Mouse (Mus musculus) cerebellum, adult 8-10 months (tissue): Measurements from ENCODE around the gene Gatc.
"Not testable (repeated sequence)": the region's sequence is repeated elsewhere in the genome, so short reads cannot be mapped to it uniquely, and the experiment has no call there.

Source experiments
- DNase-seq: peaks from one replicate; pipeline ENCODE4 v3.0.0; 2022

Gatc gene

DNA sequence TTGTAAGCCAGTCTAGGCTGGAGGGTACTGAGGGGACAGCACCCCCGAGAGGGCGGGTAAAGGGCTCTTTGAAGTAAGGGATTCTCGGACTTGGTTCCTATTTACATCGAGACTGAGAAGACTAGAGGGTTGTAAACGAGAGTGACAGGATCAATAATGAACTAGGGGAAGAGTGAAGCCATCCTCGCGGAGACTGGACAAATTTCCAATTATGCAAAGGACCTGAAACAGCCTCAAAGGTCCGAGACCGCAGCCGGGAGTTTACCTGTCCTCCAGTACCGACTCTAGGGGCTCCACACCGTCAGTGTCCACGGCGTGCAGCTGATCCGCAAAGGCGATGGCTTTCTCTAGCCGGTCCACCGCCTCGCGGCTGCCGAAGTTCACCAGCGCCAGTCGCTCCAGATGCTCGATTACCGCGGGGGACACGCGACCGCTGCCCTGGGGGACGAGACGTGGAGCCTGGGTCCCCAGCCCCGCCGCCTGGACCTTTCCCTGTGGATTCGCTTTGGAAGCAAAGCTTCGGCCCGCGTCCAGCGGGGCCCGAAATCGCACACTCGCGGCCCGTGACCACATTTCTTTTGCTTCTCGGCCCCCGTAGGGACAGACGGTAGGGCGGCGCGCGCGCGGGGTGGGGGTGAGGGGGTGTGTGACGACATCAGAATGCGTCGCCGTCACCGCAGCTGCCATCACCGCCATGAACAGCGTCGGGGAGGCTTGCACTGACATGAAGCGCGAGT lies at the start of gene Gatc, which contains the start of gene Triap1:
Gatc (minus strand) TSS at position 602 of the 737 bp plus-strand sequence.
Triap1 (plus strand) TSS at position 649 of the 737 bp plus-strand sequence.
- peak; percentile 91 for DNase-seq

DNA sequence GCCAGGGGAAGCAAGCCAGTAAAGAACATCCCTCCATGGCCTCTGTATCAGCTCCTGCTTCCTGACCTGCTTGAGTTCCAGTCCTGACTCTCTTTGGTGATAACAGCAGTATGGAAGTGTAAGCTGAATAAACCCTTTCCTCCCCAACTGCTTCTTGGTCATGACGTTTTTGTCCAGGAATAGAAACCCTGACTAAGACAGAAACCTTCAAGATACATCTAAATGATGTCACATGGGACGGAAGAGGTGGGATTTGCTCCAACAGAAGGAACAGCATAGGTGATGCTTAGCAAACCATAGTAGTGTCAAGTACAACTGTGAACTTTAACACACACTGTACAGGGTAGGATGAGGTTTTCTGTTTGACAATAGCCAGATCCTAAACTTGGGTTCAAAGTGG lies 37.9 kb upstream of the Gatc start:
- DNase-seq = not testable (repeated sequence)

DNA sequence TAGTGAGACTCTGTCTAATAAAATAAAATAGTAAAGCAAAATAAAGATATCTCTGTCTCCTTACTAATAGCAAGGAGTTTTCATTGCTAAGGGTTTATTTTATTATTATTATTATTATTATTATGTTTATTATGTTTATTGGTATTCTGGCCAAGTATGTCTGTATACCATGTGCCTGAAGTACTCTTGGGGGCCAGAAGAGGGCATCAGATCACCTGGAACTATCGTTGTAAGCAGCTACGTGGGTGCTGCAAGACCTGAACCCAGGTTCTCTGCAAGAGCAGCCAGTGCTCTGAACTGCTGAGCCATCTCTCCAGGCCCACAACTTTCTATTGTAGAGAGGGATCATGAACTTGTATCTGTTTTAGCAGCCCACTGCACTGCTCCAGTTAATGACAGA lies 34.5 kb upstream of the Gatc start:
- no peak for DNase-seq

DNA sequence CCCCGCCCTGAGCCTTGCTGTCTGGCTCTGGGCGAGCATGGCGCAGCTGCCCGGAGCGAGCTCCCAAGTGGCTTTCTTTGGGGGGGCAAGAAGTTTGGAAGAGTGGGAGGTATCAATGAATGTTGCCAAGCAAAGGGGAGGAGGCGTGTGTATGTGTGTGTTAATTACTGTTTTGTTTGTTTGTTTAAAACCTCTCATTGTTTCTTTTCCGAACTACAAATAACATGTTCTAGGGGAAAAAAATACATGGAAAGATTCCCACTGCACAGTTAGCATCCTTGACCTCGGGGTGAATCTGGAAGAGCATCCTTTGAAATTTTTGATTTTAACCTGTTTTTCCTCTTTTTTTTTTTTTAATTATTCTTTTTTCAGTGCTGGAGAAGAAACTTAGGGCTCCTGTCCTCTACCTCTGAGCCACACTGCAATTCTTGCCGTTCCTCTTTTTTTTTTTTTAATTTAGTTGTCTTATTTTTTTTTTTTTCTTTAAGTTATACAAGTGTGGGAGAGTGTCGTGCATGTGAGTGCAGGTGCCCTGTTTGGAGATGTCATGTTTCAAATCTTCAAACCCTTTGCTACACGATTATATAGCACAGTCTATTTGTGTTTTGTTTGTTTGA lies 33.3 kb upstream of the Gatc start:
- no peak for DNase-seq

DNA sequence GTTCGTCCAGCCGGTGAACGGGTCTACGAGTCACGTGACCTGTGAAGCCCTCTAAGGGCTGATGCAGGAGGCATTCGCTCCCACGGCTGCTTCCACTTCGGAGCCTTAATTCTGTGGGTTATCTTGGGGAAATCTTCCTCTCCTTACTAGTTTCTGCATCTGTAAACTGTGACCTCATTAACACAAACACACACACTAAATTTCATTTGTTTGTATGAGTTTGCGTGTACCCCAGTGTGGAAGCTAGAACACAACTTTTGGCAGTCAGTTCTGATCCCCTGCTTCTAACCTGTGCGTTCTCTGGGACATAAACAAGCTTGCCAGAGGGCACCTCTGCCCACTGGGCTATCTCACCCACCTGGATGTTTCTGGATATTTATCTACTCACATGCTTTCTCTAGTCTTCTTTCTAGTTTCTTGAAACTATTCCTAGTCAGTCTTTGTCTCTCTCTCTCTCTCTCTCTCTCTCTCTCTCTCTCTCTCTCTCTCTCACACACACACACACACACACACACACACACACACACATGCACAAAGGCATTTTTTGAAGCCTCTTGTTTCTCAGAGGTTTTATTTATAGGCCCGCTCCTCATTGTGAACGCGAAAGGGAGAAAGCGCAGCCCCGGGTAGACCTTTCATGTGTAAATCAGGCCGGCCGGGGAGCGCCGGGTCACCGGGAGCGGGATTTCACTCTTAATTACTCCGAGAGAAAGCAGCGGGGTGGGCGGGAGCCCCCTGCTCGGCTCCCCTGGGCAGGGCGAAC lies 32.6 kb upstream of the Gatc start:
- no peak for DNase-seq

DNA sequence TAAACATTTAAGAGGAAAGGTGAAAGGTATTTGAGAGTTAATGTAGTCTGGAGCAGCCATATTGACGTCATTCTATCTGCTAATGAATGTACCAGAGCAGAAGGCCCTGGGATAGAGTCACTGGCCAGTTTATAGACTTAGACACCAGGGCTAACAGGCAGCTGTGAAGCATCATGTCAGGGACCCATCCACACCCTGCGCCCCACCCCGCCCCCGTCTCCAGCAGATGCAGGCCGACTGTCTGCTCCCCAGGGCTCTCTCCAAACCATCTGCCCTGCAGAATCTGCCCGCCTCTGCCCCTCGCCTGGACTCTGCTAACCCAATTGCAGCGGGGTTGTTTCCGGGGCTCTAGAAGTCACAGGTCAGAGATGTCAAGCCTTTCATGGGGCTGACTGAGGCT lies 30.8 kb upstream of the Gatc start:
- no peak for DNase-seq

DNA sequence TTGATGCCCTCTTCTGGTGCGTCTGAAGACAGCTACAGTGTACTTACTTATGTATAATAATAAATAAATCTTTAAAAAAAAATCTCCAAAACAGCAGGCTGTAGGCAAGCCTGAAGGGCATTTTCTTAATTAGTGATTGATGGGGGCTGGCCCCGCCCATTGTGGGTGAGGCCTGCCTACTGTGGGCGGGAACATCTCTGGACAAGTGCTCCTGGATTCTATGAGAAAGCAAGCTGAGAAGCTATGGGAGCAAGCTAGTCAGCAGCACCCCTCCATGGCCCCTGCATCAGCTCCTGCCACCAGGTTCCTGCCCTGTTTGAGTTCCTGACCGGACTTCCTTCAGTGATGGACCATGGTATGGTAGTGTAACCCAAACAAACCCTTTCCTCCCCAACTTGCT lies 23.8 kb upstream of the Gatc start:
- no peak for DNase-seq

DNA sequence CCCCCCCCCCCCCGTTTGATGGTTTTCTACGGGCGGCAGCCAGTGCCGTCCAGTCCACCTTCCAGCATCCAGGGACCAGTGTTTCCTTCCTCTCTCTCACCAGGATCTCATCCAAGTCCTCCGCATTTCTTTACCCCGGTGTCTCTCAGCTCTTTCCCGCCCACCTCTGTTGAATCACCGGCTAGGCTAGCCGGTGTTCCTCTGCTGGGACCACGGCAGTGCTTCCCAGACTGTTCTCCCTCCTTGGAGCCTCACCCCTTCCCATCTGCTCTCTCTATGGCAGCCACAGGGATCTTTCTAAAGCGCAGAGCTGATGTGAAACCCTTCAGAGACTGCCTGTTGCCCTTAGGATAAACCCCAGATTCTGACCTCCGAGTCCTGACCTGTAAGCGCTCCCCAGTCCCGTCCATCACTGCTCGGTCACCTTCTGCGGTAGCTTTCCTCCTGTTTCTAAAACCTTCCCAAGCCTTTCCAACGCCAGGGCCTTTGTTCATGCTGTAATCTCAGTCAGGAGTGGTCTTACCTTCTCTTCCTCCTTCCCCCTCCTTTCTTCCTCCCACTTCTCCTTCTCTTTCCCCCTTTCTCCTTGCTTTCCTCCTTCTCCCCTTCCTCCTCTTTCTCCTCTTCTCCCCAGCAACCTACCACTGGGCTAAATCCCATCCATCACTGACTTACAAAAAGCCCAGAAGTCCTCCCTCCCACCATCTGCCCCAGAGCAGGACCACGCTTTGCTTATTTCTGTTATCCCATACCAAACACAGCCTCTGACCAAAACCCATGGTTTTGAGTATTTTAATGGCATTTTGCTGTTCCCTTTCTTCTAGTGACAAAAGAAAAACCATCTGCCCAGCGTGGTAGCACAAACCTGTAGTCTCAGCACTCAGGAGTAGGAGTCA lies 22.1 kb upstream of the Gatc start:
- no peak for DNase-seq

DNA sequence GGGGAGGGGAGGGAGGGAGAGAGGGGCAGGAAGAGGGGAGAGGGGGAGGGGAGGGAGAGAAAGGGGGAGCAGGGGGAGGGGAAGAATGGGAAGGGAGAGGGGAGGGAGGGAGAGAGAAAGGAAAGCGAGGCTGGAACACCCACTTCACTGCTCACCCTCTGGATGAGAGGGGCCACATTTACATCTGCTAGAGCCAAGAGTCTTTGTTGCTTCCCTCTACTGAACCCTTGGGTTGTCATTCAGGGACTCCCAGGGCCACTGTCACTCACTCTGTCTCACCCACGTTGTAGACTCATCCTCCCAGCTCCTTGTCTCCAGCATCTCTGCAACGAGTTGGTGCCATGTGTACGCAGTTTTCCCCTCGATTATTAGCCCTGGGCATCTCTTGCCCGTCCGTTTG lies 21.2 kb upstream of the Gatc start:
- no peak for DNase-seq

DNA sequence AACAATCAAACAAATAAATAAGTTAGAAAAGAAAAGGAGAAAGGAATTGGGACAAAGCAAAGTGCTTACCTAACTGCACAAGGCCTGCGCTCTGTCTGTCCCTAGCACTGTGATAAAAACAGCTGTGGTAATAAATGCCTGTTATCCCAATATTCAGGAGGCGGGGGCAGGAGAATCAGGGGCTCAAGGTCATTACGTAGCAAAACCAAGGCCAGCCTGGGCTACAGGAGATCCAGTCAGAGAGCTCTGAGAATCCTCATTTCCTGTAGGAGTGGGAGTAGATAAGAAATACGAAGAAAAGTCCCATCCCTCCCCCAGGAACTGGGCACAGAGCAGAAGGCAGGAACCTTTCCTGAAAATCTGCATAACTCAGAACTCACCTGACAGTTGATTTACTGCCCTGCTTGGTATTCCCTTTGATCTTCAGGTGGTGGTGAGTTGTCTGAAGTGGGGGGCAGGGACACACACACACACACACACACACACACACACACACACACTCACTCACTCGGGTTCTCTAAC lies 18.9 kb upstream of the Gatc start:
- DNase-seq = no peak

DNA sequence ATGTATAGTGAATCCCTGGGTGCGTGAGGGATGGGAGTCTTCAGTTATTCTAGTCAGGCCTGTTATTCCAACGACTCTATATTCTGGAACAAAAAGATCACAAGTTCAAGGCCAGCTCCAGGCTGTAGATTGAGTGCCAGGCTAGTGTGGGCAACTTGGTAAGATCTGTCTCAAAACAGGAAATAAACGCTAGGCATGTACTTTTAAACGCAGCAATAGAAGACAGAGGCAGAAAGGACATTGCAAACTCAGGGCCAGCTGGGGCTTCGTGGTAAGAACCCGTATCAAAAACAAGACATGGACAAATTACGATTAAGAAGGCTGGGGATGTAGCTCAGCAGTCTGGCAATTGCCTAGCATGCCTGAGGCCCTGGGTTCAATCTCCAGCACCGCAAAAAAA lies 18.5 kb upstream of the Gatc start:
- no peak for DNase-seq

DNA sequence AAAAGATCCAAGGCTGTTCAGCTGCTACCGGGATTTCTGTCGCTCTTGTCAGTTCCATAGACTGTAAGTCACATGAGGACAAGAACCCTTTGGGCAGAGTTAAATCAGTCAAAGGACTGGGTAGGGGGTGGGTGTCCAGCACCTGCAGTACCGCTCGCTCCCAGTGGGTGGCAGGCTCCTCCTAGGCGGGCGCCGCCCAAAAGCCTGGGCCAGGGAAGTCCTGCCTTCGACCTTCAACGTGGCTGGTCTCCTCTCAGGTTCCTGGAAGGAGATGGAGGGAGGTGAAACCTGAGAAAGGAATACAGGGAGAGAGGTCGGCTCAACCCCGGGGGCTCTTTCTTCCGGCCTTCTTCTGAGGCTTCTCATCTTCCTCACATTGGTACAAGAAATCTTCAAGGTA lies 17.9 kb upstream of the Gatc start:
- DNase-seq = peak; percentile 83

DNA sequence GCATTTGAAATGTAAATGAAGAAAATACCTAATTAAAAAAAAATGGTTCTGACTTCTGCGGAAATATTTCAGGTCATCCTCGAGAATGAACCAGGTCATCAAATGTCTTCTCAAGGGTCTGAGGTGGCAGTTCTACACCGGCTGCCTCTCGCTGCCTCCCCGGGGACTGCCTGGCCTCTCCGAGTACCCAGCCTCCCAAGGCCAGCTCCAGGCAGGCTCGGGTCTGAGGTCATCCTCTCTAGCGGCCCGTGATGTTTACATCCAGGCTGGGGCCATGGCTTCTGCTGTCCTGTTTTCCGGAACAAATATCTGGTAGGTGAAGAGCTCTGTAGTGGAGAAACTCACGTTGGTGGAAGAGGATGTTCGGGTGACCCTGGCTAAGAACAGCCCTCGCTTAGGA lies 14.1 kb upstream of the Gatc start:
- DNase-seq = no peak

DNA sequence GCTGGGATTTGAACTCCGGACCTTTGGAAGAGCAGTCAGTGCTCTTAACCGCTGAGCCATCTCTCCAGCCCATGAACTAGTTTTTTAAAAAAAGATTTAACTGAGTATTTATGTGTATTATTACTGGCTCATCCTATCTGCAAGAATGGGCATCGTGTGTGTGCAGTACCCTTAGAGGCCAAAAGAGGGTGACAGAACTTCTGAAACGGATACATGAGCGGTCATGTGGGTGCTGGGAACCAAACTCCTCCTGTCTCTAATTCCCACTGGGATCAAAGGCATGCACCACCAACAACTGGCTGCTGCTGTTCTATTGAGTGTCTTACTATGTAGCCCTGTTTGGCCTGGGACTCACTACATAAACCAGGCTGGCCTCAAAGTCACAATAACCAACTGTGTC lies 10.4 kb upstream of the Gatc start:
- no peak for DNase-seq

DNA sequence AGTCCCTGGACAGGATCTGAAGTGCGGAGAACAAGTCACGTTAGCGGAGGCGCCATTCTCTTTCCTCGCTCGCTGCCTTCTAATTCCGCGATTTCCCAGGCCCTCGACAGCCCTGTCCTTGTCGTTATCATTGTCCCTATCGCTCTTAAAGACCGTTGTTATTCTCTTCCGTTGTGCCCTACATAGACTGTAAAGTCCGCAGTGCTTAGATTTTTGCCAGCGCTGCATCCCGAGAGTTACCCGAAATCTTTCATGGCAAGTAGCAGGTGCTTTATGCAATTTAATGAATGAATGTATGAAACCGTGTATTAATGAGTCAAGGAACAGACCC lies 8.2 kb upstream of the Gatc start:
- no peak for DNase-seq

DNA sequence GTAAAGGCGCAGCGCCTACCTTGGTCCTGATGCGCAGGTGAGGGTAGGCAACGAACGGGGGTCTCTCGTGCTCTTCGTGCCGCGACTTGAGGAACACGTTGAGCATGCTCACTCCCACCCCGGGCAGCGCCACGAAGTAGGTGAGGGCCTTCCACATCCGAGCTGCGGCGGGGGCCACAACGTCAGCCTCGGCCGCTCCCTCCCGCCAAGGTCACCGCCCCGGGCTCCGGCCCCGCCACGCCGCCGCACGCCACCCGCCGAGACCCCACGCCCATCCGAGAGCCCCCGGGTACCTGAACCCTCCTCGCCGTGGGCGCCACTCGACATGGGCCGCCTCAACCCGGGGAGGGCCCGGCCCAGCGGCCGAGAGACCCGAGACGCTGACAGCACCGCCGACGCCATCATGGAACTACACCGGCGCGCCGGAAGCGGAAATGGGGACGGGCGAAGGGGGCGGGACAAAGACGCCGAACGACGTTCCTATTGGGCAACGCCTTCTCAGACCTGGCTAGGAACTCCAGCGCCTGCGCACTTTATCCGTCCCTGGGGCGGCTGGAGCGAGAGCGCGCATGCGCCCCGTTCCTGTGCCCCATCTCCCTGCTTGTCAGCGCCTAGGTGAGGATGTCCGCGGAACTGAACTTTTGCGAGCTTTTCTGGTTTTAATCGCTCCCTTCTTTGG lies 7.7 kb upstream of the Gatc start, which contains the start of gene Cox6a1:
Cox6a1 (minus strand) TSS at position 436 of the 679 bp plus-strand sequence.
- peak; percentile 99 for DNase-seq

DNA sequence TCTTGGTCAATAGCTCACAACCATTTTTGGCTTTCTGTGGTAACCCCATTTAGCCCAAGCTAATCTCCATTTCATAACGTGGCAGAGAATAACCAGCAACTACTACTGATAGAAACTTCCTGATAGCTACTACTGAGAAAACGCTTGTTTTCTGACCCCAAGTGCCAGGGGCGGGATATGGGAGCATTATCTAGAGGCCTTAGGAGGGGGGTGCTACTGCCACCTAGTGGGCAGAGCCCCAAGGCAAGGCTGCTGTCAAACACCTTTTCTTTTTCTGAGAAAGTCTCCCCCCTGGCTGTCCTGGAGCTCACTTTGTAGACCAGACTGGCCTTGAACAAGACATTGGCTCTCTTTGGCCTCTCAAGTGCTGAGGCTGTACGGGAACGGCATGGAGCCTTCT lies 6.6 kb upstream of the Gatc start:
- peak; percentile 78 for DNase-seq

DNA sequence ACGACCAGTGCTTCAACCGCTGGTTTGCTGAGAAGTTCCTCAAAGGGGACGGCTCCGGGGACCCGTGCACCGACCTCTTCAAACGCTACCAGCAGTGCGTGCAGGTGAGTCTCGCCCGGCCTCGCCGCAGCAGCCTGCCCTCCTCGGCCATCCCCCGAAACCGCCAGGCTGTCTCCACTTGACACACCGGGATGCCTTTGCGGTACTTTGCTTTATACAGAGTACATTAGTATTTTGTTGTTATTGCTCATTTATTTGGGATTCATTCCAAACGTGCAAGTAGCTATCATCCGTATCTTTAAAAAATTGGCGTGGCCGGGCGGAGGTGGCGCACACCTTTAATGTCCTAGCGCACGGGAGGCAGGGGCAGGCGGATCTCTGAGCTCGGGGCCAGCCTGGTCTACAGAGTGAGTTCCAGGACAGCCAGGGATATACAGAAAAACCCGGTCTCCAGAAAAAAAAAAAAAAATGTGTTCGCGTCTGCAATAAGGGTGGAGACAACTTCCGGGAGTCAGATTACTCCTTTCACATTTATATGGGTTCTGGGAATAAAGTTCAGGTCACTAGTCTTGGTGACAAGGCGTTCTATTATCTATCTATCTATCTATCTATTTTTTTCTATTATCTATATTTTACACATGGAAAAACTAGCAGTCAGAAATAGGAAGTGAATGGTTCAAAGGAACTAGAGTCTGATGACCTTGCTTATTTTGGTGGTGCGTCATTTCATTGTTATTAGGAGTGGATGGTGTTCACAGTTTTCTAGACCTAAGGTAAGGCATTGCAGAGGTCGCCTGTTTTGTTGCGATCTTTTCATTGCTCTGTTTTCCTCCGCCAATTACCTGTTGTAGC lies 562 bp upstream of the Gatc start:
- DNase-seq = no peak

DNA sequence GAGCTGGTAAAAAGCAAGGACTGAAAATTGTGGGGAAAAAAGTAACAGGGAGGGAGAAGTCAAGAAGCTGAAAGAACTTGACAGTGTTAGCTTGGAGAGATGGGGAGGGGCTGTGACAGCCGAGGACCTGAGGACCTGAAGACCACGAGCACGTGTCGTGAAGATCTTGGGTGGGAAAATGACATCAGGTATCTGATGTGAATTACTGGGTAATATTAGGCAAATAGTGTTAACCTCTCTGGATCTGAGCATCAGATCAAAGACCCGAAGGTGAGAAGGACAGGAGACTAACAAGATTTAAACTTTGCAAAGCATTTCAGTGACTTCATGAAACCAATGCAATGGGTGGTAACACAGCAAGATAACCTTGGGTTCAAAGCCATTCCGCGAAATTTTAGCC lies 971 bp downstream of the Gatc start:
- no peak for DNase-seq

DNA sequence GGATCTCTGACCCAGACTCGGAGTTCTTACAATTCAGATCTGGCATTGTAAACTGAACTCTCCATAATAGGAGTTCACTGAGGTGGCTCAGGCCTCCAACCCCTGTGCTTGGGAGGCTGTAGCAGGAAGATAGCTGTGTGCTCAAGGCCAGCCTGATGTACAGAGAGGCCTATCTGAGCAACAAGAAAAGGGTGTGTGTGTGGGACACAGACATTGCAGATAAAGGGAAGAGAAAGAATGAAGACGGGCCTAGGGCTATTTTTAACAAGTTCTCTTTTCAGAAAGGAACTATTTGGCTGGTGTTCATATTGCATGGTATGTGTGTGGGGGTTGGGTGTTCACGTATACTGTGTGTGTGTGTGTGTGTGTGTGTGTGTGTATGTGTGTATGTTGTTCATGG lies 7.4 kb downstream of the Gatc start:
- no peak for DNase-seq

DNA sequence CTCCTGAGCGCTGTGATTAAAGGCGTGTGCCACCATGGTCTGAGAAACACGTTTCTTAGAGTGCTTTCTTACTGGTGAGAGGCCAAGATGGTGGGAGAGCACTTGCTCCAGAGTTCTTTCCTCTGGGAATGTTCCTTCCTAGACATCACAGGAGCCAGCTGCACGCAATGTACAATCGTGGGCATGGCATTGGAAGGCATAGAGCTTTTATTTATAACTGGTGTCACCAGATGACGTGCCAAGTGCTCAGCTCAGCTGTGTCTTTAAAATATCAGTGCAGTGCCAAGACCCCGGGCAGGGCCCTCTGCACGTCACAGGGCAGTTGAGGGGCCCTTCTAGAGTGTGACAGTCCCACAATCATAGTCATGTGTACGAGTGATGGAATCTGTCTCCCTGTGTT lies 10.0 kb downstream of the Gatc start:
- no peak for DNase-seq
